In the genomic region with DNA sequence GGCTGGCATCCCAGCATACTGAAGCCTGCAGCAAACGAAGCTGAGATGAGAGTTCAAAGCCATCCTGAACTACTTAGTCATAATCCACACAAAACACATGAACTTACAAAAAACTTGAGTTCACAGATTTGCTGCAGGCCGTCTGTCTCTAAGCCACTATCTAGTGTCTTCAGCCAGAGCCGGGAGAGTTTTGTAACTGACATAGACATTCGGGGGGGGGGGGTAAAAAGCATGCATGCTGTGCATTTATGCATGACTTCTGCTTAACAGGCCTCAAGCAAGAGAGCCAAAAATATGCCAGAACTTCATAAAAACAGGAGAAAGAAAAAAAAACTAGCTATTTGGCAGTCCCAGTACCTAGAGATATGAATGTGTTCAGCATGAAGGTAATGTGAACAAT, we compare ENCODE assay signal across 22 mouse cellular contexts.
DNase-seq lines count a peak whose midpoint lies in the region; ATAC-seq and TF ChIP-seq lines count a peak whose summit lies in the region.
"Had no signal": no experiment of that assay in that cellular context is flagged by ENCODE, and none has a peak within 500 bp of the region (broad histone marks: within the 10 kb centered on the region; RNA-seq: fewer than 3 reads in every experiment).

No protein-coding gene starts in this region.

- no peaks in the 10 kb centered on the region for H3K27me3 ChIP-seq in forebrain, postnatal 0 days (ENCODE audit: insufficient read depth, low read length)
- no peaks in the 10 kb centered on the region for H3K27me3 ChIP-seq in forebrain, embryonic 13.5 days
- no peaks in the 10 kb centered on the region for H3K27me3 ChIP-seq in intestine, embryonic 16.5 days (replicated peaks; ENCODE audit: control insufficient read depth, insufficient read depth, low read length)
- H3K27me3 ChIP-seq: heart, embryonic 15.5 days; hindbrain, embryonic 13.5 days had no signal

- TF ChIP-seq CTCF in forebrain, postnatal 0 days (IDR thresholded peaks at IDR 0.05; ENCODE audit: low read depth): no peak
- TF ChIP-seq CTCF in embryonic fibroblast, embryonic 13.5 days (IDR thresholded peaks at IDR 0.05; ENCODE audit: borderline replicate concordance, insufficient read depth, low read length): no peak

- peak; percentile 44 for ATAC-seq in forebrain, postnatal 0 days
- no peak; the same call in 1 of the 2 replicates for ATAC-seq in forebrain, embryonic 13.5 days
- no peak for ATAC-seq in frontal cortex, adult (ENCODE audit: low TSS enrichment)
- ATAC-seq in intestine, embryonic 16.5 days: no peak
- ATAC-seq: hindbrain, postnatal 0 days had no signal

- H3K4me1 ChIP-seq in forebrain, postnatal 0 days (ENCODE audit: insufficient read depth): no peaks in the 10 kb centered on the region
- no peaks in the 10 kb centered on the region for H3K4me1 ChIP-seq in forebrain, embryonic 13.5 days
- H3K4me1 ChIP-seq in embryonic fibroblast, embryonic 13.5 days (ENCODE audit: control insufficient read depth, insufficient read depth, low read length): no peaks in the 10 kb centered on the region
- no peaks in the 10 kb centered on the region for H3K4me1 ChIP-seq in intestine, embryonic 16.5 days (ENCODE audit: control insufficient read depth, insufficient read depth, low read length)
- H3K4me1 ChIP-seq: forebrain, embryonic 10.5 days; heart, embryonic 15.5 days; hindbrain, embryonic 13.5 days had no signal

- H3K9me3 ChIP-seq in forebrain, postnatal 0 days (ENCODE audit: low read length): no peaks in the 10 kb centered on the region
- no peaks in the 10 kb centered on the region for H3K9me3 ChIP-seq in forebrain, embryonic 13.5 days (replicated peaks)
- H3K9me3 ChIP-seq in intestine, embryonic 16.5 days (ENCODE audit: control insufficient read depth, low read length): no peaks in the 10 kb centered on the region
- H3K9me3 ChIP-seq: forebrain, embryonic 10.5 days; heart, embryonic 15.5 days; hindbrain, embryonic 13.5 days had no signal

- H3K9ac ChIP-seq in forebrain, postnatal 0 days: no peak overlapping the region
- H3K9ac ChIP-seq in forebrain, embryonic 13.5 days: no peak overlapping the region
- no peak overlapping the region for H3K9ac ChIP-seq in intestine, embryonic 16.5 days (ENCODE audit: low read depth, low read length)
- H3K9ac ChIP-seq: heart, embryonic 15.5 days; hindbrain, embryonic 13.5 days had no signal

- no peak for TF ChIP-seq POLR2A in embryonic fibroblast, embryonic 13.5 days (IDR thresholded peaks at IDR 0.05; ENCODE audit: low read depth, low read length)

- peak; percentile 29 for DNase-seq in forebrain, postnatal 0 days
- peak; percentile 43 for DNase-seq in R1 (ENCODE audit: low read depth, low spot score)
- peak; percentile 32 for DNase-seq in brain, embryonic 18.5 days (ENCODE audit: low read depth, low spot score)
- DNase-seq in layer of hippocampus, adult 9-10 months (ENCODE audit: low spot score): no peak
- DNase-seq: adrenal gland, adult 8-10 months; adrenal gland, postnatal 36 days; cerebellum, adult 11 months; cerebellum, adult 9-10 months; cerebellum, postnatal 25 days; gastrocnemius, postnatal 14 days; heart, adult 2 months; heart, postnatal 14 days had no signal

- H3K4me3 ChIP-seq in forebrain, postnatal 0 days (ENCODE audit: low read depth, low read length): no peak overlapping the region
- H3K4me3 ChIP-seq in forebrain, embryonic 13.5 days: no peak overlapping the region
- no peak overlapping the region for H3K4me3 ChIP-seq in embryonic fibroblast, embryonic 13.5 days (ENCODE audit: insufficient read depth, low read length)
- H3K4me3 ChIP-seq in intestine, embryonic 16.5 days (ENCODE audit: low read length): no peak overlapping the region
- H3K4me3 ChIP-seq: erythroblast, embryonic 14.5 days; forebrain, embryonic 10.5 days; heart, adult 2 months; heart, embryonic 15.5 days; hindbrain, embryonic 13.5 days had no signal

- no peak overlapping the region for H3K27ac ChIP-seq in forebrain, postnatal 0 days (ENCODE audit: low read depth, low read length)
- no peak overlapping the region for H3K27ac ChIP-seq in forebrain, embryonic 13.5 days
- H3K27ac ChIP-seq in embryonic fibroblast, embryonic 13.5 days (ENCODE audit: insufficient read depth, low read length): peak overlapping the region; percentile 15; the same call in 1 of the 2 replicates
- no peak overlapping the region for H3K27ac ChIP-seq in intestine, embryonic 16.5 days (ENCODE audit: low read length)
- H3K27ac ChIP-seq: forebrain, embryonic 10.5 days; heart, adult 2 months; heart, embryonic 15.5 days; hindbrain, embryonic 13.5 days; hindbrain, postnatal 0 days had no signal

- H3K4me2 ChIP-seq in forebrain, postnatal 0 days (ENCODE audit: low read depth): no peak overlapping the region
- H3K4me2 ChIP-seq in forebrain, embryonic 13.5 days: no peak overlapping the region
- no peak overlapping the region for H3K4me2 ChIP-seq in intestine, embryonic 16.5 days (ENCODE audit: low read depth, low read length)
- H3K4me2 ChIP-seq: heart, embryonic 11.5 days; heart, embryonic 15.5 days; hindbrain, embryonic 13.5 days had no signal

- 49% methylated on average over 4 of the region's 4 CpGs for WGBS in forebrain, postnatal 0 days
- WGBS in forebrain, embryonic 13.5 days: 71% methylated on average over 4 of the region's 4 CpGs
- 81% methylated on average over 4 of the region's 4 CpGs for WGBS in intestine, embryonic 16.5 days

- no peaks in the 10 kb centered on the region for H3K36me3 ChIP-seq in forebrain, postnatal 0 days (ENCODE audit: insufficient read depth)
- no peaks in the 10 kb centered on the region for H3K36me3 ChIP-seq in forebrain, embryonic 13.5 days (ENCODE audit: poor library complexity, severe bottlenecking)
- no peaks in the 10 kb centered on the region for H3K36me3 ChIP-seq in intestine, embryonic 16.5 days (ENCODE audit: control insufficient read depth, insufficient read depth, low read length)
- H3K36me3 ChIP-seq: forebrain, embryonic 10.5 days; heart, embryonic 15.5 days; hindbrain, embryonic 13.5 days had no signal
